Mouse (Mus musculus): ENCODE results near the gene Olfr963.
"Not testable (repeated sequence)": the region's sequence is repeated elsewhere in the genome, so short reads cannot be mapped to it uniquely, and the experiment has no call there.

Olfr963 gene

GRCm38 (mm10) chr9:39666905-39667304 is at the start of gene Olfr963:
Gene Olfr963, plus strand, starts transcription at chr9:39667205.
- in situ Hi-C loops (cut with MboI, MseI), result no loop called here

- in situ Hi-C loops (cut with MboI, MseI), result no loop called here
Observed at GRCm38 (mm10) chr9:39621073-39621472, 45.9 kb upstream of the Olfr963 start, which contains the start of gene Olfr960. Gene Olfr960, plus strand, starts transcription at chr9:39621373.

GRCm38 (mm10) chr9:39623783-39624182 is 43.2 kb upstream of the Olfr963 start:
- in situ Hi-C loops (cut with MboI, MseI), result no loop called here

- in situ Hi-C loops (cut with MboI, MseI), result no loop called here
Observed at GRCm38 (mm10) chr9:39624711-39625110, 42.3 kb upstream of the Olfr963 start.

- in situ Hi-C loops (cut with MboI, MseI), result no loop called here
Observed at GRCm38 (mm10) chr9:39629069-39629468, 37.9 kb upstream of the Olfr963 start.

GRCm38 (mm10) chr9:39633913-39634594 is 33.0 kb upstream of the Olfr963 start:
- in situ Hi-C loops (cut with MboI, MseI), result no loop called here

- in situ Hi-C loops (cut with MboI, MseI), result no loop called here
Observed at GRCm38 (mm10) chr9:39644785-39645184, 22.2 kb upstream of the Olfr963 start, which contains the start of gene Olfr961. Gene Olfr961, plus strand, starts transcription at chr9:39645085.

- in situ Hi-C loops (cut with MboI, MseI), result no loop called here
Observed at GRCm38 (mm10) chr9:39647382-39647781, 19.6 kb upstream of the Olfr963 start.

GRCm38 (mm10) chr9:39654756-39655396 is 12.1 kb upstream of the Olfr963 start:
- in situ Hi-C loops (cut with MboI, MseI), result no loop called here

- in situ Hi-C loops (cut with MboI, MseI), result no loop called here
Observed at GRCm38 (mm10) chr9:39669723-39670122, 2.7 kb downstream of the Olfr963 start.

GRCm38 (mm10) chr9:39674820-39675219 is 7.8 kb downstream of the Olfr963 start:
- in situ Hi-C loops (cut with MboI, MseI), result no loop called here

GRCm38 (mm10) chr9:39678557-39678956 is 11.6 kb downstream of the Olfr963 start:
- in situ Hi-C loops (cut with MboI, MseI), result no loop called here

- in situ Hi-C loops (cut with MboI, MseI), result no loop called here
Observed at GRCm38 (mm10) chr9:39679280-39679679, 12.3 kb downstream of the Olfr963 start.

- in situ Hi-C loops (cut with MboI, MseI), result not testable (repeated sequence)
Observed at GRCm38 (mm10) chr9:39701123-39701522, 34.1 kb downstream of the Olfr963 start.

- in situ Hi-C loops (cut with MboI, MseI), result no loop called here
Observed at GRCm38 (mm10) chr9:39707017-39707416, 40.0 kb downstream of the Olfr963 start, which contains the start of gene Olfr149. Gene Olfr149, minus strand, starts transcription at chr9:39707117.

- in situ Hi-C loops (cut with MboI, MseI), result no loop called here
Observed at GRCm38 (mm10) chr9:39708958-39709357, 42.0 kb downstream of the Olfr963 start.

GRCm38 (mm10) chr9:39711053-39711452 is 44.0 kb downstream of the Olfr963 start, which contains the start of gene Olfr965:
Gene Olfr965, plus strand, starts transcription at chr9:39711353.
- in situ Hi-C loops (cut with MboI, MseI), result no loop called here
